Mouse (Mus musculus) forebrain, embryonic 14.5 days (tissue): ENCODE measurements around the gene Fkbp2. TPM values are rescaled to one million over a fixed set of nuclear protein-coding genes. Genes with fewer than 3 reads are reported as not detected.

Experiments used
- ATAC-seq: fragments of 200-750 bp; cut with Nextera tagmentation; 2 replicates; pipeline ENCODE4 v1.8.0; 2017; ENCODE audit warnings: mild to moderate bottlenecking, moderate library complexity
- DNase-seq: peaks from one replicate; pipeline ENCODE4 v3.0.0-alpha.2; 2015; ENCODE audit warnings: low spot score
- H3K27ac ChIP-seq: fragments of 300-500 bp; sonication (generic); 2 replicates; pipeline ENCODE4 v1.5.1; 2014; ENCODE audit warnings: low read depth, mild to moderate bottlenecking, control low read depth, low read length, moderate library complexity
- H3K27me3 ChIP-seq: fragments of 300-500 bp; sonication (generic); replicated peaks from 2 replicates; pipeline ENCODE4 v1.6.1; 2014; ENCODE audit warnings: low read length, control low read depth, mixed read lengths; ENCODE audit not compliant: control insufficient read depth, insufficient read depth
- H3K36me3 ChIP-seq: fragments of 300-500 bp; sonication (generic); 2 replicates; pipeline ENCODE4 v1.6.1; 2014; ENCODE audit warnings: low read length, control low read depth; ENCODE audit not compliant: control insufficient read depth, insufficient read depth
- H3K4me1 ChIP-seq: fragments of 300-500 bp; sonication (generic); 2 replicates; pipeline ENCODE4 v1.6.1; 2014; ENCODE audit warnings: antibody characterized with exemption, low read length, control low read depth; ENCODE audit not compliant: control insufficient read depth, insufficient read depth
- H3K4me2 ChIP-seq: fragments of 300-500 bp; sonication (generic); 2 replicates; pipeline ENCODE4 v1.6.1; 2014; ENCODE audit warnings: mild to moderate bottlenecking, control low read depth, low read length
- H3K4me3 ChIP-seq: fragments of 300-500 bp; sonication (generic); 2 replicates; pipeline ENCODE4 v1.5.1; 2014; ENCODE audit warnings: low read depth, low read length, control low read depth
- H3K9ac ChIP-seq: fragments of 300-500 bp; sonication (generic); 2 replicates; pipeline ENCODE4 v1.6.1; 2014; ENCODE audit warnings: mild to moderate bottlenecking, low read length, control low read depth, moderate library complexity
- H3K9me3 ChIP-seq: fragments of 300-500 bp; sonication (generic); replicated peaks from 2 replicates; pipeline ENCODE4 v1.6.1; 2016; ENCODE audit warnings: low read length, control low read depth, mixed read lengths; ENCODE audit not compliant: control insufficient read depth
- WGBS: fragments of 180-500 bp; shearing (Covaris S2); extraction: QIAGEN DNeasy Blood & Tissue Kit; methylation state at CpG from one replicate; pipeline ENCODE4 v1.1.7; 2014; 5-methylcytosine and 5-hydroxymethylcytosine counted together
- polyA plus RNA-seq: library from polyadenylated mRNA; unstranded; fragments of >200 nt; fragmentation: Nextera tagmentation; extraction: Ambion mirVana; gene quantifications from 2 replicates; pipeline ENCODE4 v1.2.1, GENCODE M21; 2014

Gene Fkbp2
- polyA plus RNA-seq, 1 experiment from 2014 or later: 80.1 TPM

GRCm38 (mm10) chr19:6975537-6976521, 4.5 kb downstream of the Fkbp2 start, which contains the start of gene Plcb3:
TSS of gene Plcb3 (minus strand) at chr19:6976470.
- peak; percentile 4; the same call in 1 of the 2 replicates for ATAC-seq
- H3K4me3 ChIP-seq: peak within 1 kb of the TSS; percentile 55
- H3K27ac ChIP-seq: peak within 1 kb of the TSS; percentile 97
- peak within 1 kb of the TSS; percentile 78 for H3K9ac ChIP-seq
- H3K27me3 ChIP-seq: no peaks in the 10 kb centered on the region
- under 1% methylated on average over 16 of the region's 16 CpGs for WGBS
- H3K9me3 ChIP-seq: no peaks in the 10 kb centered on the region
- H3K36me3 ChIP-seq: peaks cover 25% of the 10 kb centered on the region
- peak; percentile 92 for DNase-seq
- H3K4me1 ChIP-seq: peaks cover 23% of the 10 kb centered on the region
- H3K4me2 ChIP-seq: peak within 1 kb of the TSS; percentile 84

- peak; percentile 71 for ATAC-seq
- under 1% methylated on average over 66 of the region's 84 CpGs for WGBS
- Histone ChIP-seq H3K27me3 (no peaks in the 10 kb centered on the region), H3K4me1 (peaks cover 32% of the 10 kb centered on the region), H3K9ac (peak within 1 kb of the TSS; percentile 78), H3K27ac (peak within 1 kb of the TSS; percentile 97), H3K4me3 (peak within 1 kb of the TSS; percentile 55), H3K9me3 (no peaks in the 10 kb centered on the region), H3K4me2 (peak within 1 kb of the TSS; percentile 84), H3K36me3 (peaks cover 25% of the 10 kb centered on the region)
- peak; percentile 93 for DNase-seq
Measured at GRCm38 (mm10) chr19:6974211-6975205, 5.8 kb downstream of the Fkbp2 start, which contains the start of gene Ppp1r14b. TSS of gene Ppp1r14b (plus strand) at chr19:6974968.

GRCm38 (mm10) chr19:6973581-6974190, 6.6 kb downstream of the Fkbp2 start:
- Histone ChIP-seq H3K27ac (no peak overlapping the region), H3K4me3 (peak overlapping the region; percentile 55), H3K27me3 (no peaks in the 10 kb centered on the region), H3K4me1 (peaks cover 24% of the 10 kb centered on the region), H3K9ac (peak overlapping the region; percentile 78), H3K4me2 (peak overlapping the region; percentile 84), H3K9me3 (no peaks in the 10 kb centered on the region), H3K36me3 (peaks cover 20% of the 10 kb centered on the region)
- DNase-seq (no peak), ATAC-seq (no peak)
- 42% methylated on average over 12 of the region's 12 CpGs for WGBS

- Histone ChIP-seq H3K9me3 (no peaks in the 10 kb centered on the region), H3K9ac (no peak overlapping the region), H3K4me3 (no peak overlapping the region), H3K4me1 (peaks cover 19% of the 10 kb centered on the region), H3K4me2 (no peak overlapping the region), H3K27me3 (no peaks in the 10 kb centered on the region), H3K27ac (no peak overlapping the region), H3K36me3 (peaks cover 7% of the 10 kb centered on the region)
- DNase-seq: no peak
- 83% methylated on average over 13 of the region's 13 CpGs for WGBS
- no peak for ATAC-seq
Measured at GRCm38 (mm10) chr19:6972247-6972917, 7.9 kb downstream of the Fkbp2 start.

GRCm38 (mm10) chr19:6971644-6972043, 8.7 kb downstream of the Fkbp2 start:
- WGBS: 52% methylated on average over 6 of the region's 6 CpGs

GRCm38 (mm10) chr19:6970460-6971085, 9.7 kb downstream of the Fkbp2 start:
- ATAC-seq (no peak), DNase-seq (no peak)
- peak overlapping the region; percentile 46 for H3K4me2 ChIP-seq
- peaks cover 10% of the 10 kb centered on the region for H3K4me1 ChIP-seq
- no peaks in the 10 kb centered on the region for H3K9me3 ChIP-seq
- H3K4me3 ChIP-seq: peak overlapping the region; percentile 8; the same call in 1 of the 2 replicates
- 14% methylated on average over 11 of the region's 11 CpGs for WGBS
- no peaks in the 10 kb centered on the region for H3K27me3 ChIP-seq
- no peaks in the 10 kb centered on the region for H3K36me3 ChIP-seq
- H3K27ac ChIP-seq: no peak overlapping the region
- H3K9ac ChIP-seq: 0 out of 2 replicates have a peak overlapping the region, but pooled peaks have one; percentile 51

More at GRCm38 (mm10) chr19:6971644-6972043, 8.7 kb downstream of the Fkbp2 start:
- 0 out of 2 replicates have a peak, but pooled peaks cover 2% of the 10 kb centered on the region for H3K36me3 ChIP-seq
- peak overlapping the region; percentile 13; the same call in 1 of the 2 replicates for H3K9ac ChIP-seq
- no peak overlapping the region for H3K27ac ChIP-seq
- H3K4me1 ChIP-seq: peaks cover 17% of the 10 kb centered on the region
- H3K4me2 ChIP-seq: no peak overlapping the region
- no peaks in the 10 kb centered on the region for H3K27me3 ChIP-seq
- H3K4me3 ChIP-seq: no peak overlapping the region
- H3K9me3 ChIP-seq: no peaks in the 10 kb centered on the region
- ATAC-seq: no peak
- DNase-seq: no peak

- under 1% methylated on average over 55 of the region's 55 CpGs for WGBS
- Histone ChIP-seq H3K36me3 (no peaks in the 10 kb centered on the region), H3K27me3 (no peaks in the 10 kb centered on the region), H3K4me2 (peak overlapping the region; percentile 46), H3K9ac (peak overlapping the region; percentile 51; the same call in 1 of the 2 replicates), H3K4me3 (peak overlapping the region; percentile 33), H3K27ac (no peak overlapping the region), H3K4me1 (peaks cover 10% of the 10 kb centered on the region), H3K9me3 (no peaks in the 10 kb centered on the region)
- ATAC-seq (peak; percentile 22), DNase-seq (peak; percentile 49)
Measured at GRCm38 (mm10) chr19:6969665-6970381, 10.5 kb downstream of the Fkbp2 start.
